Mouse (Mus musculus) MEL-GATA-1-ER (cell line): ENCODE data around the gene Gm826.

Experiments
- DNase-seq: peaks from one replicate; pipeline ENCODE4 v3.0.0-alpha.2; 2012; ENCODE audit warnings: low read depth; ENCODE audit errors: extremely low read depth

The Gm826 gene

GRCm38 (mm10) chr2:160334111-160334661, at the start of gene Gm826:
TSS of gene Gm826 (minus strand) at chr2:160334162.
- no peak for DNase-seq

- DNase-seq, result no peak
These were observed 49.5 kb upstream of the Gm826 start for GRCm38 (mm10) chr2:160383418-160383817.

- no peak for DNase-seq
These were observed 44.3 kb upstream of the Gm826 start for GRCm38 (mm10) chr2:160378271-160378670.

GRCm38 (mm10) chr2:160376236-160376635, 42.3 kb upstream of the Gm826 start:
- no peak for DNase-seq

- DNase-seq, result no peak
These were observed 35.9 kb upstream of the Gm826 start for GRCm38 (mm10) chr2:160369653-160370420.

GRCm38 (mm10) chr2:160368422-160369357, 34.7 kb upstream of the Gm826 start:
- no peak for DNase-seq

- no peak for DNase-seq
These were observed 33.7 kb upstream of the Gm826 start for GRCm38 (mm10) chr2:160367448-160368208.

- no peak for DNase-seq
These were observed 33.0 kb upstream of the Gm826 start, which contains the start of gene Mafb for GRCm38 (mm10) chr2:160366980-160367338. TSS of gene Mafb (minus strand) at chr2:160367065.

- no peak for DNase-seq
These were observed 32.4 kb upstream of the Gm826 start for GRCm38 (mm10) chr2:160366111-160366979.

- DNase-seq, result no peak
These were observed 31.3 kb upstream of the Gm826 start for GRCm38 (mm10) chr2:160365107-160365911.

GRCm38 (mm10) chr2:160364666-160365065, 30.7 kb upstream of the Gm826 start:
- no peak for DNase-seq

- DNase-seq, result no peak
These were observed 30.2 kb upstream of the Gm826 start for GRCm38 (mm10) chr2:160364128-160364650.

- no peak for DNase-seq
These were observed 29.2 kb upstream of the Gm826 start for GRCm38 (mm10) chr2:160363201-160363600.

GRCm38 (mm10) chr2:160361442-160362121, 27.6 kb upstream of the Gm826 start:
- DNase-seq, result no peak

GRCm38 (mm10) chr2:160360234-160360874, 26.4 kb upstream of the Gm826 start:
- DNase-seq, result no peak

- no peak for DNase-seq
These were observed 24.9 kb upstream of the Gm826 start for GRCm38 (mm10) chr2:160358896-160359295.

GRCm38 (mm10) chr2:160357442-160357841, 23.5 kb upstream of the Gm826 start:
- DNase-seq, result no peak

GRCm38 (mm10) chr2:160356132-160356531, 22.2 kb upstream of the Gm826 start:
- DNase-seq, result no peak
